Mouse (Mus musculus) embryonic stem cell, embryonic (primary cell): ENCODE results near the gene Cluh.

Experiments
- CTCF ChIA-PET, 4 experiments: fragments of 300-600 bp in 2 of 4; fragments of 350-600 bp in 2 of 4; sonication (Branson Sonifier 250); formaldehyde crosslinking; loops; one replicate each; lab custom pipeline; 2022; ENCODE audit warnings: inconsistent platforms in 2 of 4; lab: Charles Lee
- POLR2A ChIA-PET, 4 experiments: fragments of 300-600 bp in 2 of 4; fragments of 350-600 bp in 2 of 4; sonication (Branson Sonifier 250); formaldehyde crosslinking; loops; one replicate each; lab custom pipeline; 2022; ENCODE audit warnings: antibody characterized with exemption in 4 of 4, inconsistent platforms in 1 of 4; lab: Charles Lee

Gene Cluh

GRCm38 (mm10) chr11:74634490-74635275 is 14.6 kb upstream of the Cluh start:
- CTCF ChIA-PET, result interaction anchor here (0.5 to 1.7 kb wide), 36 partner anchors 8 to 1811 kb away, joined by 3 to 15 read pairs (median 3); partner anchors contain the start of genes Ccdc92b (in 2 of the 4) and Pafah1b1 (in 2 of the 4)
- POLR2A ChIA-PET, result interaction anchor here in 3 of 4 experiments (0.5 to 5.6 kb wide), 17 partner anchors 8 to 225 kb away, joined by 3 to 68 read pairs (median 3); partner anchors contain the start of genes Ccdc92b (in 1 of the 3), Cluh (in 1 of the 3) and Mnt (in 1 of the 3)

GRCm38 (mm10) chr11:74637486-74637885 is 11.8 kb upstream of the Cluh start:
- POLR2A ChIA-PET, result interaction anchor here (0.7 to 5.6 kb wide), 27 partner anchors 8 to 210 kb away, joined by 3 to 68 read pairs (median 5); partner anchors contain the start of genes Cluh (in 2 of the 4), Mettl16 (in 2 of the 4), Ccdc92b (in 1 of the 4) and Pafah1b1 (in 1 of the 4)
- CTCF ChIA-PET, result interaction anchor here (0.6 to 2.0 kb wide), 10 partner anchors 9 to 188 kb away, joined by 3 to 14 read pairs (median 4); partner anchors contain the start of gene Ccdc92b (in 1 of the 4)

GRCm38 (mm10) chr11:74637971-74638790 is 11.1 kb upstream of the Cluh start:
- CTCF ChIA-PET, result interaction anchor here (0.6 to 2.0 kb wide), 18 partner anchors 10 to 286 kb away, joined by 3 to 14 read pairs (median 3); partner anchors contain the start of gene Ccdc92b (in 1 of the 4)
- POLR2A ChIA-PET, result interaction anchor here (0.5 to 5.6 kb wide), 57 partner anchors 9 to 357 kb away, joined by 3 to 68 read pairs (median 5); partner anchors contain the start of genes Mettl16 (in 3 of the 4), Ccdc92b (in 2 of the 4), Cluh (in 2 of the 4) and Rap1gap2 (in 2 of the 4)

- POLR2A ChIA-PET, result interaction anchor here (0.6 to 5.6 kb wide), 52 partner anchors 8 to 822 kb away, joined by 3 to 68 read pairs (median 4); partner anchors contain the start of genes Ccdc92b (in 2 of the 4), Cluh (in 2 of the 4), Mettl16 (in 2 of the 4) and Rap1gap2 (in 2 of the 4)
- CTCF ChIA-PET, result interaction anchor here in 3 of 4 experiments (0.6 to 2.0 kb wide), 13 partner anchors 11 to 285 kb away, joined by 3 to 14 read pairs (median 4); no protein-coding TSS in a partner anchor
Measured at GRCm38 (mm10) chr11:74638791-74639411, 10.4 kb upstream of the Cluh start.

- CTCF ChIA-PET, result interaction anchor here in 1 of 4 experiments (0.7 to 1.5 kb wide), 2 partner anchors 94 to 209 kb away, joined by 4 read pairs; no protein-coding TSS in a partner anchor
- POLR2A ChIA-PET, result interaction anchor here in 3 of 4 experiments (0.8 to 5.6 kb wide), 26 partner anchors 11 to 821 kb away, joined by 3 to 68 read pairs (median 6); partner anchors contain the start of genes Cluh (in 2 of the 3), Mettl16 (in 2 of the 3), Mnt (in 1 of the 3) and Rap1gap2 (in 1 of the 3)
Measured at GRCm38 (mm10) chr11:74639628-74640027, 9.7 kb upstream of the Cluh start.

GRCm38 (mm10) chr11:74647966-74648365 is 1.3 kb upstream of the Cluh start:
- ChIA-PET CTCF (interaction anchor here in 1 of 4 experiments (1.0 kb wide), 1 partner anchor 14 kb away, joined by 3 read pairs; no protein-coding TSS in a partner anchor), POLR2A (interaction anchor here (0.7 to 6.0 kb wide), 6 partner anchors 10 to 181 kb away, joined by 4 to 68 read pairs (median 4); no protein-coding TSS in a partner anchor)

GRCm38 (mm10) chr11:74648676-74649075 is 619 bp upstream of the Cluh start:
- ChIA-PET CTCF (no interaction called here), POLR2A (interaction anchor here (0.6 to 6.0 kb wide), 10 partner anchors 9 to 1588 kb away, joined by 3 to 68 read pairs (median 5); partner anchors contain the start of genes Ccdc92b (in 1 of the 4) and Mettl16 (in 1 of the 4))

GRCm38 (mm10) chr11:74649647-74650551 is 604 bp downstream of the Cluh start:
- ChIA-PET POLR2A (interaction anchor here (0.6 to 6.0 kb wide), 44 partner anchors 9 to 227 kb away, joined by 3 to 68 read pairs (median 4); partner anchors contain the start of genes Mettl16 (in 3 of the 4), Ccdc92b (in 2 of the 4), Pafah1b1 (in 2 of the 4) and Mnt (in 1 of the 4)), CTCF (interaction anchor here in 3 of 4 experiments (0.9 to 1.2 kb wide), 5 partner anchors 12 to 41 kb away, joined by 3 to 8 read pairs (median 3); no protein-coding TSS in a partner anchor)

- ChIA-PET CTCF (interaction anchor here in 3 of 4 experiments (0.9 to 1.2 kb wide), 5 partner anchors 12 to 40 kb away, joined by 3 to 8 read pairs (median 3); no protein-coding TSS in a partner anchor), POLR2A (interaction anchor here in 3 of 4 experiments (0.6 to 6.0 kb wide), 41 partner anchors 9 to 181 kb away, joined by 3 to 68 read pairs (median 4); partner anchors contain the start of genes Mettl16 (in 3 of the 3), Pafah1b1 (in 2 of the 3), Ccdc92b (in 1 of the 3) and Mnt (in 1 of the 3))
Measured at GRCm38 (mm10) chr11:74650576-74651100, 1.3 kb downstream of the Cluh start.

GRCm38 (mm10) chr11:74652791-74653191 is 3.5 kb downstream of the Cluh start:
- ChIA-PET CTCF (interaction anchor here in 2 of 4 experiments (0.6 to 1.0 kb wide), 2 partner anchors 15 to 180 kb away, joined by 3 to 5 read pairs; no protein-coding TSS in a partner anchor), POLR2A (interaction anchor here in 3 of 4 experiments (0.6 to 6.0 kb wide), 28 partner anchors 9 to 189 kb away, joined by 3 to 68 read pairs (median 4); partner anchors contain the start of genes Mettl16 (in 2 of the 3) and Pafah1b1 (in 1 of the 3))

GRCm38 (mm10) chr11:74653385-74653784 is 4.1 kb downstream of the Cluh start:
- POLR2A ChIA-PET, result interaction anchor here in 3 of 4 experiments (0.6 to 6.0 kb wide), 25 partner anchors 8 to 188 kb away, joined by 3 to 68 read pairs (median 4); partner anchors contain the start of genes Mettl16 (in 1 of the 3) and Pafah1b1 (in 1 of the 3)
- CTCF ChIA-PET, result interaction anchor here in 1 of 4 experiments (0.6 to 1.0 kb wide), 2 partner anchors 16 to 68 kb away, joined by 3 read pairs; no protein-coding TSS in a partner anchor

- POLR2A ChIA-PET, result interaction anchor here in 2 of 4 experiments (0.7 to 3.7 kb wide), 11 partner anchors 9 to 184 kb away, joined by 3 to 15 read pairs (median 5); partner anchors contain the start of gene Mnt (in 1 of the 2)
- CTCF ChIA-PET, result interaction anchor here (0.6 to 1.3 kb wide), 4 partner anchors 21 to 1632 kb away, joined by 3 to 4 read pairs (median 3); no protein-coding TSS in a partner anchor
Measured at GRCm38 (mm10) chr11:74655941-74656340, 6.6 kb downstream of the Cluh start.

- POLR2A ChIA-PET, result interaction anchor here in 2 of 4 experiments (0.5 to 2.4 kb wide), 7 partner anchors 7 to 110 kb away, joined by 3 to 9 read pairs (median 3); no protein-coding TSS in a partner anchor
- CTCF ChIA-PET, result interaction anchor here in 1 of 4 experiments (0.6 kb wide), 1 partner anchor 289 kb away, joined by 3 read pairs; no protein-coding TSS in a partner anchor
Measured at GRCm38 (mm10) chr11:74660336-74660735, 11.0 kb downstream of the Cluh start.

- ChIA-PET CTCF (interaction anchor here in 1 of 4 experiments (1.1 kb wide), 1 partner anchor 27 kb away, joined by 5 read pairs; no protein-coding TSS in a partner anchor), POLR2A (interaction anchor here in 3 of 4 experiments (0.7 to 2.4 kb wide), 13 partner anchors 8 to 168 kb away, joined by 3 to 14 read pairs (median 4); partner anchors contain the start of genes Cluh (in 1 of the 3) and Pafah1b1 (in 1 of the 3))
Measured at GRCm38 (mm10) chr11:74661641-74662040, 12.3 kb downstream of the Cluh start.
